Mouse (Mus musculus): ENCODE measurements around the gene Ccdc177. TPM values are rescaled to one million over a fixed set of nuclear protein-coding genes. Genes with fewer than 3 reads are reported as not detected.

Ccdc177 gene
- 1.8 and 2.0 TPM in 2 replicates for polyA plus RNA-seq (2015; fragmentation: Nextera tagmentation; extraction: Ambion mirVana)

DNA sequence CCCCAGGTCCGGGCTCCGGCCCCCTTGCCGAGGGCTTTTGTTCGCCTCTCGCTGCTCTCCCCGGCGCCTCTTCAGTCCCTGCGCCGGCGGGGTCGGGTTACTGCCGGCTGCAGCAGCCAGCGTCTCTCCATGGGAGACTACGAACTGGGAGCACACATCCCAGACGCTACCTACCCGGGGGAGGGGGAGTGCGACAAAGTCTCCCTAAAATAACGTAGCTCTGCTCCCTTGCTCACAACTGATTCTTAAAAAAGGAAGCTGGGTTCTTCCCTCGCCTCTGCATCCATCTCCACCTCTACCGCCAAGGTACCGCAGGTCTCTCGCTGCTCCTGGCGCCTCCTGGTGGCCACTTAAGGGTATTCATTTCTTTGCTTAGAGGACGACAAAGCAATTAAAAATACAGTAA, at the start of gene Ccdc177:
TSS of gene Ccdc177 (minus strand) at position 292 of the 406 bp plus-strand sequence.

GRCm38 (mm10) chr12:80789849-80790694, 29.6 kb upstream of the Ccdc177 start, which contains the start of gene Susd6:
TSS of gene Susd6 (plus strand) at chr12:80790510.

Other genes starting within 250 kb of the Ccdc177 start
- 33.8 and 36.4 TPM in 2 replicates for gene Galnt16, start 242.4 kb downstream of the Ccdc177 start, polyA plus RNA-seq (2015; fragmentation: Nextera tagmentation; extraction: Ambion mirVana)
- 15.5 and 18.1 TPM in 2 replicates for gene Slc39a9, start 116.8 kb downstream of the Ccdc177 start, polyA plus RNA-seq (2015; fragmentation: Nextera tagmentation; extraction: Ambion mirVana)
- 223 and 240 TPM in 2 replicates for gene Erh, start 116.3 kb downstream of the Ccdc177 start, polyA plus RNA-seq (2015; fragmentation: Nextera tagmentation; extraction: Ambion mirVana)
- 14.7 and 16.7 TPM in 2 replicates for gene Plekhd1, start 68.1 kb downstream of the Ccdc177 start, polyA plus RNA-seq (2015; fragmentation: Nextera tagmentation; extraction: Ambion mirVana)
- 7.9 and 8.4 TPM in 2 replicates for gene Susd6, start 29.8 kb upstream of the Ccdc177 start, polyA plus RNA-seq (2015; fragmentation: Nextera tagmentation; extraction: Ambion mirVana)
- 313 and 318 TPM in 2 replicates for gene Srsf5, start 184.8 kb upstream of the Ccdc177 start, polyA plus RNA-seq (2015; fragmentation: Nextera tagmentation; extraction: Ambion mirVana)
- gene Slc10a1, start 208.0 kb upstream of the Ccdc177 start, polyA plus RNA-seq (2015; fragmentation: Nextera tagmentation; extraction: Ambion mirVana), result 0.23 and 0.30 TPM in 2 replicates

All from neural tube, postnatal 0 days (tissue).